Mouse (Mus musculus): ENCODE data around the gene Myo3b.

Myo3b gene

DNA sequence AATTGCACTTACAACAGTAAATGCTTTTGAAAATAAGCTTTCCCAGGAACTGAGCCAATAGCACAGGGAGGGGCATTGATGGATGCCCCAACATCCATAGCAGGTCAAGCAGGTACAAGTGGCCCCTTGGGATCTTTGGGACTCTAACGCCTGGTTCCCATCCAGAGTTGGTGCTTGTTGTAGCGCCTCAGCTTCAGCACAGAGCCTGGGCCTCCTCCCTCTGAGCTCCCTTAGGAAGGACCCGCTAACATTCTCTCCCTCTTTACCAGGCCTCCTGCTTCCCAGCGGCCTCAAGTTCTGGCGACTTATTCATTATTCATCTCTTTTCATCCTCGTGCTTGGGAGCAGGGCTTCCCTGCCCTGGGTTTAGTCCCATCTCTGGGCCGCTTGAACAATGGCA, at the start of gene Myo3b:
TSS of gene Myo3b (plus strand) at position 375 of the 400 bp plus-strand sequence.
- peak; percentile 75 for DNase-seq

GRCm38 (mm10) chr2:69989224-69989623, 49.7 kb upstream of the Myo3b start:
- no peak for DNase-seq

GRCm38 (mm10) chr2:69990647-69991046, 48.3 kb upstream of the Myo3b start:
- DNase-seq: no peak

GRCm38 (mm10) chr2:69994082-69994736, 44.7 kb upstream of the Myo3b start:
- peak; percentile 68 for DNase-seq

GRCm38 (mm10) chr2:69994779-69995178, 44.1 kb upstream of the Myo3b start:
- DNase-seq: no peak

- DNase-seq: no peak
These were observed 39.7 kb upstream of the Myo3b start for GRCm38 (mm10) chr2:69999097-69999770.

- DNase-seq: no peak
These were observed 38.6 kb upstream of the Myo3b start for GRCm38 (mm10) chr2:70000316-70000715.

GRCm38 (mm10) chr2:70006492-70006891, 32.4 kb upstream of the Myo3b start:
- DNase-seq: no peak

GRCm38 (mm10) chr2:70012941-70013340, 26.0 kb upstream of the Myo3b start:
- DNase-seq: no peak

GRCm38 (mm10) chr2:70018236-70018635, 20.7 kb upstream of the Myo3b start:
- DNase-seq: peak; percentile 82

DNA sequence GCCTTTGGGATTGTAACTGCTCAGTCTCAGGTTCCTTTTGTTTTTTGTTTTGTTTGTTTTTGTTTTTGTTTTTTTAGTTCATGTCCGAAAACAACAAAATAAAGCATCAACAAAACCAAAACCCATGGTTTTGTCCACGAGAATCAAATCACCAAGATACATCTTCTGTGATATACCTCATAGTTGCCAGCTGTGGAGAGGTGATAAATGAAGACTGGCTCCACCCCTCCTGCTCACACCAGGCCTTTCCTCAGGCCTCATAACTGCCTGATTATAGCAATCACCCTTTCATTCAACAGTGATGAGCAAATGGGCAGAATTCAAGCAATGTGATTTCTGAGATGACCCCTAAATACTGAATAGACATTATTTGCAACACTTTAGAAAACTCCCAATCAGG, 14.5 kb upstream of the Myo3b start:
- peak; percentile 16 for DNase-seq

DNA sequence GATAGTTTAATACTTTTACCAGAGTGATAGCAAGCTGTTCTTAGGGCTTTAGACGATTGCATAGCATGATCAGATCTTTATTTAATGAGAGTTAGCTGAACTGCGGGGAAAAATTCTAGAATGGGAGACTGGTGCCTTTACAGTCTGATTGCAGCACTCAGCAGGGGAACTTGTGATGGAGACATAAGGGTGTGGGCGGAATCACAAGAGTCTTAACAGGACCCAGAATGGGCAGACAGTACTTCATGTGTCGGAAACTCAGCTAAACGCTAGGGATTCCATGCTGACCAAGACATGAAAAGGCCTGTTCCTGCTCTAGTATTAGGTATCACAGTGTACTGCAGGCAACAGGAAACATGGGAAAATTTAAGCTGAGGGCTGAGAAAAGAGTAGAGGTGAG, 13.2 kb upstream of the Myo3b start:
- DNase-seq: peak; percentile 35

DNA sequence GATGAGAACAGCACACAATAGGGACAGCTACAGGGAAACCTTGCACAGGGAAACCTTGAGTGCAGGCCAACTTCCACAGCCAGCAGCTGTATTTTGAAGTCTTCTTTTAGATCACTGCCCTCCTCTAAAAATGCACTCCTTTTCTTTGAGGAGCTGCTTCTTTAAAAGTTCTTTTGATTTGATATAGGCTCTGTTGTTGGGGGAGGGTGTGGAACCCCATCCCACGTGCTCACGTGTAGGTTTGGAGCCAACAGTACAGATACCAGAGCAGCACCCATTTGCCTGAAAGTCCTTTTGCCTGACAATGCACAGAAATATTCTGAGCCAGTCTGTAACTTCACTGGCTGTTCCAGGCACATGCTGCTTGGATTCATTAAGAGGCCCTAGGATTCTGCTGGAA, 7.5 kb upstream of the Myo3b start:
- DNase-seq: peak; percentile 81

GRCm38 (mm10) chr2:70034895-70035294, 4.0 kb upstream of the Myo3b start:
- peak; percentile 78 for DNase-seq

DNA sequence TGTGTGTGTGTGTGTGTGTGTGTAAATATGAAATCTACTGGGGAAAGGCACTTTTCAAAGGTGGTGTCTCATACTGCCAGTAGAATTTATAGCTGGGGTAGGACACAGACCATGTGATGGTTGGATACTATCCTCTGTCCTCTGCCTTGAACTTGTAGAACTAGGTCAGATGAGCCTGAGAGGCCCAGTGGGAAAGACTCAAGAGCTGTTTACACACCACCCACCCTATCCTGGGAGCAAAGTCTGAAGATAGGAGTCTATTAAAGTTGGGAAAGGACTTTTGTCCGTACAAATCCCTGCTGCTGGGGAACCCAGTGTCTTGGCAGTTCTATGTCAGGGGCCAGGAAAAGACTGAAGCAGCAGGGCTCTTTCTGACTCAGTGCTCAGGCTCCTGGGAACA, 3.6 kb upstream of the Myo3b start:
- peak; percentile 31 for DNase-seq

GRCm38 (mm10) chr2:70037221-70037620, 1.7 kb upstream of the Myo3b start:
- DNase-seq: peak; percentile 31

- DNase-seq: no peak
These were observed 5.5 kb downstream of the Myo3b start for GRCm38 (mm10) chr2:70044466-70044865.

DNA sequence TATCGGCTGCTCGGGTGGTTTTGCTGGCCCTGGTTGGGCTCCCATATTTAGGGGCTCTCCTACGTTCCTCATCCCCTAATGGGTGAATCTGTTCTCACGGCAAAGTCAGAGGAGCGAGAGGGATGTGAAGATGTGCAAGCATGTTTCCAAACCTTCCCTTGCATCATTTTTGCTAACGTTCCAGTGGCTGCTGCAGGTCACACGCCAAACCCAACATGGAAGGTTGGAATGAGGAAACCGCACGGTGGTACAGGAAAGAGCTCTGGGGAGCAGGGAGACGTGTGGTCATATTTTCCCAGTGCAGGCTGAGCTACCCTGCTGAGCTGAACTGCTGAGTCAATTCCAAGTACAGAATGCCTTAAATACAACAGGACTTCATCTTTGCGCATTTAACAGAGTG, 8.9 kb downstream of the Myo3b start:
- peak; percentile 83 for DNase-seq

GRCm38 (mm10) chr2:70053803-70054202, 14.9 kb downstream of the Myo3b start:
- peak; percentile 24 for DNase-seq

GRCm38 (mm10) chr2:70058201-70058600, 19.3 kb downstream of the Myo3b start:
- DNase-seq: peak; percentile 61

DNA sequence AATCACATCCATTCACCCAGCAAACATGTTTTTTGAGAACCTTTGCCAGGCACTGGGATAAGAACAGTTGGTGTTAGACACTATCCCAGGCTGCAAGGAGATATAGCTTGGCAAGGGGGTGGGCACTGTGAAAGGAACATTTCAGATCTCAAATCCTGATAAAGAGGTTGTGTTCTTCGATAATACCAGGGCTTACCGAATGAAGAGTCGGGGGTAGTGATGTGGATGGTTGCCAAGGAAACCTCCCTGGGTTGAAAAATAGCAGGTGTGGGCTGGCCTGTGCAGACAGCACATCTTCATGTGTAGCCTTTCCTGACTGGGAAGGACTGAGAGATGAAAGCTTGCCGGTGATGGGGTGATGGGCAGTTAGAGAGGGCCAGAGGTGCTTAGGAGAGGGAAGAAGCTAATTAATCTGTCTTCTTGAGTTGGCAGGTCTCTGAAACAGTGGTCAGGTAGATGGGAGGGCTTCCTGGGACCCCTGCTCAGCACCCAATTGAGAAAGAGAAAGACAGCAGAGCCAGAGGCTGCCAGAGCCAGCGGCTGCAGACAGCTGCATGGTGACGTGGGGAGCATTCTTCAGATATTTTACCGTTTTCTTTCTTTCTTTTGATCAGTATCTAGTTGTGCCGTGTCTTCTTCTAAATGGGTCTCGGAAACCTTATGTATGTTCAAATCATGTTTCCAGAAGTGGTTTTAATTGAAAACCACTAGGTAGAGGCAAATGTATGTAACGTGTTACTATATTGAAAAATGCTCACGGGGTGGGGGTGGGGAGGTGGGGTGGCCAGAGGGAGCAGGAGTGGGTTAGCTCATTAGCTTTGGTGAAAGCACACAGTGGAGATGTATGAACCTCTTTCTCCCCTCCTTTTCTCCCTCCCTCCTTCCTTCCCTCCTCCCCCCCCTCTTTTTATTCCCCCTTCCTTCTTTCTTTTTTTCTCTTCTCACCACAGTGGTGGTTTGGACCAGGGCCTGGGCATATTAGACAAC, 21.7 kb downstream of the Myo3b start:
- peak; percentile 77 for DNase-seq

GRCm38 (mm10) chr2:70065116-70065515, 26.2 kb downstream of the Myo3b start:
- DNase-seq: peak; percentile 80

- no peak for DNase-seq
These were observed 26.9 kb downstream of the Myo3b start for GRCm38 (mm10) chr2:70065729-70066300.

Measured in heart, adult 11 months (tissue).